Mouse (Mus musculus) CD4-positive naive resting alpha-beta T cell, adult 76 days (primary cell): ENCODE measurements around the gene Gpr119. TPM values are rescaled to one million over a fixed set of nuclear protein-coding genes. Genes with fewer than 3 reads are reported as not detected.

Experiments
- total RNA-seq: library from RNA; stranded (reverse); gene quantifications from one replicate; pipeline ENCODE4 v1.2.4, GENCODE M21; 2023

Gene Gpr119
- total RNA-seq, result not detected

DNA sequence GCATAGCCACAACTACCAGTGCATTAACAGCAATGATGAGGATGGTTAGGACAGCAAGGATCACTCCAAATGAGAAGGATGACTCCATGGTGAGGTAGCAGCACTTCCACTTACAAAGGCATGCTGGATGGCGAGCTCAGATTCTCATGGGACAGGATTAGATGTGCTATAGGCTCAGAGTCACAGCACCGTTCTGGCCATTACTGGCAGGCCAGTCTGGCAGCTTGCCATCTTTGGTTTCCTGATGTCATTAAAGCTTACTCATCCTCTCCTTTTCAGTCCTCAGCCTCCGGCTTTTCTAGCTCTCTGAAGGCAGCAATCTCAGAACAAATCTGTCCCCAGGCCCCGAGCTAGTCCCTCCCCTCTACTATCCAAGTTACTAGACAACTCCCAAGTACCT lies at the start of gene Gpr119:
Gene Gpr119, minus strand, starts transcription at position 308 of the 400 bp plus-strand sequence.

DNA sequence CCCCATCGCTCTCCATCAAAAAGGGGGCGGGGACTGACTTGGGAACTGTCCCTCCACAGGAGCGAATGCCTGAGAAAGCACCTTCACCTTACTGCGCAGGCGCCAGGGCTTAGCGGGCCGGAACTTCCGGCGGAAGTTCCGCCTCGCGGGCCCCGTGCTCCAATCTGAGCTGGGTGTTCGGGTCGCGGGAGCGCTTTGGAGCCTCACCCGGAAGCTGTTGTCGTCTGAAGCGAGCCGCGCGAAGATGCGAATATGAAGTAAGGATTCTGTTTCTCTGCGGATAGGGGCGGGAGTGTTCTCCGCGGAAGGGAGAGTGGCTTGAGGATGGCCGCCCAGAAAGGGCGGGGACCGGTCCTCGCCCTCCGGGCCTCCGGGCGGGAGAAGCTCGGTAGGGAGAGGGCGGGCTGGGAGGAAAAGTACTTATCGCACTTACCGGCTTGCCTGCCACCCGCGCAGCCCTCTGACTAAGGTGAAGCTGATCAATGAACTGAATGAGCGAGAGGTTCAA lies 20.6 kb upstream of the Gpr119 start, which contains the start of gene Rbmx2:
Gene Rbmx2, plus strand, starts transcription at position 141 of the 508 bp plus-strand sequence.

DNA sequence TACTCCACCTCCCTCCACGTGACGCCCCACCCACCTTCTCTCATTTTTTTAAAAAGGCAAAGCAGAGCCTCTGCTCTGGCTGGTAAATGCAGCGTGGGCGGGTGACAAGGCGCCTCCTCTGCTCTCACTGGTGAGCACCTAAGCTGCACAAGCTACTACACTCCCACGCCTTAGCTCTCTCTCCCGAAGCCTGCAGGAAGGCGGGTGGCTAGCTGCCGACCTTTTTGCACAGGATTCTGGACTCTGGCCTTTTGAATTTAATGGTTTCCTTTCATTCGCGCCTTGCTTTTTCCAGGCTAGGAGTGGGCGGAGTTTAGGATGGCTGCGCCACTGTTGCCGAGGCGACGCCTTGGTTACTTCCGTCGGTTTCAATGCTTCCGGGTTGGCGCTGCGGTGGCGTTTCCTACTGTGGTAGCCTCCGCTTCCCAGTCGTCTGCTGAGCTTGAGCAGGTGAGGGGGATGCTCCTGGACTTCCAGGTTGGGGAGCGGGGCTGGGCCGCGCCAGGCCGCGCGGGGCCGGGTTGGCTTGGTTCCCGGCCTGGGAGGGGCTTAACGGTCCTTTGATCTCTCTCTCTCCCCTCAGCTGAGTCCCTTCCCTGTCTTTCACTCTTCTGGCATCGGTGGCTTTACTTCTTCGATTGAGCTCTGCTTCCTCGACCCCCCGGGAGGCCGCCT lies 50.8 kb downstream of the Gpr119 start, which contains the start of gene Slc25a14:
Gene Slc25a14, plus strand, starts transcription at position 35 of the 675 bp plus-strand sequence.

Other genes starting within 250 kb of the Gpr119 start
- 100 TPM for gene Elf4, start 211.3 kb downstream of the Gpr119 start, total RNA-seq
- 20.3 TPM for gene Aifm1, start 160.9 kb downstream of the Gpr119 start, total RNA-seq
- gene Rab33a, start 155.2 kb downstream of the Gpr119 start, total RNA-seq, result not detected
- gene Zfp280c, start 80.0 kb downstream of the Gpr119 start, total RNA-seq, result 34.2 TPM
- 6.2 TPM for gene Slc25a14, start 51.1 kb downstream of the Gpr119 start, total RNA-seq
- 10.0 TPM for gene Rbmx2, start 20.5 kb upstream of the Gpr119 start, total RNA-seq
- not detected for gene Gm595, start 203.2 kb upstream of the Gpr119 start, total RNA-seq